Mouse (Mus musculus) brown adipose tissue, adult 24 weeks (tissue): ENCODE measurements around the gene Banf1. TPM values are rescaled to one million over a fixed set of nuclear protein-coding genes. Genes with fewer than 3 reads are reported as not detected.

Experiments
- polyA plus RNA-seq: library from polyadenylated mRNA; stranded (reverse); fragments of >200 nt; gene quantifications from 2 replicates; pipeline ENCODE4 v1.2.4, GENCODE M21; 2012; ENCODE audit not compliant: missing spikeins, insufficient read depth, insufficient read length

Gene Banf1
- polyA plus RNA-seq, 1 experiment, result 133 TPM

Other genes with a start within 250 kb of the Banf1 start
- 17.3 and 20.3 TPM in 2 replicates for gene Klc2, start 248.6 kb downstream of the Banf1 start, polyA plus RNA-seq
- 4.4 and 6.8 TPM in 2 replicates for gene Pacs1, start 94.0 kb downstream of the Banf1 start, polyA plus RNA-seq
- gene Sf3b2, start 71.7 kb downstream of the Banf1 start, polyA plus RNA-seq, result 58.7 and 72.0 TPM in 2 replicates
- not detected in 2 replicates for gene Gal3st3, start 68.8 kb downstream of the Banf1 start, polyA plus RNA-seq
- not detected in 2 replicates for gene Catsper1, start 31.4 kb downstream of the Banf1 start, polyA plus RNA-seq
- gene Cst6, start 17.6 kb downstream of the Banf1 start, polyA plus RNA-seq, result 4.3 and 5.6 TPM in 2 replicates
- 26.0 and 39.5 TPM in 2 replicates for gene Eif1ad, start 427 bp downstream of the Banf1 start, polyA plus RNA-seq
- gene Sart1, start 21.5 kb upstream of the Banf1 start, polyA plus RNA-seq, result 30.8 and 31.2 TPM in 2 replicates
- gene Tsga10ip, start 35.4 kb upstream of the Banf1 start, polyA plus RNA-seq, result not detected in 2 replicates
- gene Drap1, start 57.8 kb upstream of the Banf1 start, polyA plus RNA-seq, result 293 and 410 TPM in 2 replicates
- 23.8 and 27.1 TPM in 2 replicates for gene AI837181, start 58.0 kb upstream of the Banf1 start, polyA plus RNA-seq
- gene Fosl1, start 80.4 kb upstream of the Banf1 start, polyA plus RNA-seq, result not detected in 2 replicates
- 2.2 and 6.5 TPM in 2 replicates for gene Ccdc85b, start 90.7 kb upstream of the Banf1 start, polyA plus RNA-seq
- 34.8 and 44.0 TPM in 2 replicates for gene Fibp, start 93.4 kb upstream of the Banf1 start, polyA plus RNA-seq
- gene Ctsw, start 101.3 kb upstream of the Banf1 start, polyA plus RNA-seq, result not detected in 2 replicates
- gene Efemp2, start 106.8 kb upstream of the Banf1 start, polyA plus RNA-seq, result 10.1 and 16.1 TPM in 2 replicates
- 14.8 and 25.2 TPM in 2 replicates for gene Mus81, start 121.2 kb upstream of the Banf1 start, polyA plus RNA-seq
- 324 and 390 TPM in 2 replicates for gene Cfl1, start 123.3 kb upstream of the Banf1 start, polyA plus RNA-seq
- gene 1700020D05Rik, start 136.6 kb upstream of the Banf1 start, polyA plus RNA-seq, result 1.1 TPM in 1 of 2 replicates, not detected in the other
- gene Snx32, start 143.4 kb upstream of the Banf1 start, polyA plus RNA-seq, result 2.7 and 7.0 TPM in 2 replicates
- gene Ovol1, start 193.5 kb upstream of the Banf1 start, polyA plus RNA-seq, result not detected in 2 replicates
- gene Ap5b1, start 200.9 kb upstream of the Banf1 start, polyA plus RNA-seq, result 1.3 and 2.1 TPM in 2 replicates
- 55.5 and 74.0 TPM in 2 replicates for gene Rnaseh2c, start 234.7 kb upstream of the Banf1 start, polyA plus RNA-seq
- gene Kat5, start 243.1 kb upstream of the Banf1 start, polyA plus RNA-seq, result 17.0 and 26.3 TPM in 2 replicates